17 mouse cellular contexts compared by ENCODE assay signal in the genomic region with DNA sequence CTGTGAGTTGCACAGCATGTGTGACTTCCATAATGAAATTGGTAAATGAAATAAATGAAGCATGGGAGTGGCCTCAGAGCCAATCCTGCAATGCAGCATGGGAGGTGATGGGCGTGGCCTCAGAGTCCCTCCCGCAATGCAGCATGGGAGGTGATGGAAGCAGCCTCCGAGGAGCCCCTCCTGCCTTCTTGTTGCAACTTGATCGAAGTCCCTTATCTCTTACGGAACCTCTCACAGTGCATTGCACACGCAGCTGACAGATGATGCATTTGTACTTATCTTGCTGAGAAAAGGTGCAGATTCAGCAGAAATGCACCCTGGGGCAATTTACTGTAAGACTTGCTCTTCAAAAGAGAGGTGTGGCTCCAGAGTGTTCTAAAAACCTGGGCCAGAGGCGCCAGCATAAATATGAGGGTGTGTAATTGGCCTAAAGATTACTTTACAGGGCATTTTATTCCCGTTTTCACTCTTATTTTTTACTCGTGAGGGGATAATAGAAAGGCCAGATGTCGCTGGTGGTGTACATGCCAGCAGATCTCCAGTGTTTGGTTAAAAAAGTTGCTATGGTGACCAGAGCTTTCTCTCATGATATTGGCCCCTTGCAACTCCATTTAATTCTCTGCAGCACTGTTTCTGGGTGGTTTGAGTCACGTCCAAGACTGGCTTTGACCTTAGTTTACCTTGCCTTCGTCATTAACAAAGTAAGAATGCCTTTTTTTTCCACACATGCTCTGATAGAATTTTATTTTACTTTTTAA. TPM values are rescaled to one million over a fixed set of nuclear protein-coding genes. Genes with fewer than 3 reads are reported as not detected.
DNase-seq lines count a peak whose midpoint lies in the region; ATAC-seq and TF ChIP-seq lines count a peak whose summit lies in the region.
"Had no signal": no experiment of that assay in that cellular context is flagged by ENCODE, and none has a peak within 500 bp of the region (broad histone marks: within the 10 kb centered on the region; RNA-seq: fewer than 3 reads in every experiment).

No protein-coding gene starts in this region.

- H3K27me3 ChIP-seq in heart, embryonic 11.5 days (ENCODE audit: control insufficient read depth, insufficient read depth, low read length) = no peaks in the 10 kb centered on the region
- no peaks in the 10 kb centered on the region for H3K27me3 ChIP-seq in liver, embryonic 13.5 days
- H3K27me3 ChIP-seq: lung, embryonic 15.5 days; midbrain, embryonic 13.5 days; neural tube, embryonic 12.5 days; Patski had no signal

- no peak for TF ChIP-seq CTCF in left cerebral cortex, adult 2 months (IDR thresholded peaks at IDR 0.05)

- intact Hi-C loops in left cerebral cortex, adult 2 months (cut with DNase I) = no loop called here

- H3K4me2 ChIP-seq in heart, embryonic 11.5 days = no peak overlapping the region
- H3K4me2 ChIP-seq in liver, embryonic 13.5 days = peak overlapping the region; percentile 21; the same call in 1 of the 2 replicates
- H3K4me2 ChIP-seq: lung, embryonic 15.5 days; midbrain, embryonic 13.5 days; neural tube, embryonic 12.5 days had no signal

- no peaks in the 10 kb centered on the region for H3K36me3 ChIP-seq in heart, embryonic 11.5 days (ENCODE audit: control insufficient read depth, insufficient read depth, low read length)
- no peaks in the 10 kb centered on the region for H3K36me3 ChIP-seq in ES-E14 (ENCODE audit: control insufficient read depth, insufficient read depth, low read length, poor library complexity, severe bottlenecking)
- H3K36me3 ChIP-seq in liver, embryonic 13.5 days = no peaks in the 10 kb centered on the region

- no peaks in the 10 kb centered on the region for H3K4me1 ChIP-seq in heart, embryonic 11.5 days (ENCODE audit: control insufficient read depth, insufficient read depth, low read length)
- H3K4me1 ChIP-seq in ES-E14 (ENCODE audit: control insufficient read depth in 2 of 2, insufficient read depth in 2 of 2, low read length in 2 of 2, poor library complexity in 1 of 2) = peaks cover 0 to 3% of the 10 kb centered on the region in 2 experiments; a peak in 1 of 4 replicates
- H3K4me1 ChIP-seq in liver, embryonic 13.5 days (replicated peaks) = peaks cover 36% of the 10 kb centered on the region
- H3K4me1 ChIP-seq: neural tube, embryonic 12.5 days had no signal

- no peaks in the 10 kb centered on the region for H3K9me3 ChIP-seq in heart, embryonic 11.5 days (replicated peaks; ENCODE audit: control insufficient read depth, low read length)
- H3K9me3 ChIP-seq in ES-E14 (ENCODE audit: control insufficient read depth, insufficient read depth, low read depth, low read length) = no peaks in the 10 kb centered on the region
- no peaks in the 10 kb centered on the region for H3K9me3 ChIP-seq in liver, embryonic 13.5 days (replicated peaks)
- H3K9me3 ChIP-seq: lung, embryonic 15.5 days; midbrain, embryonic 13.5 days; neural tube, embryonic 12.5 days had no signal

- no peak overlapping the region for H3K9ac ChIP-seq in heart, embryonic 11.5 days (ENCODE audit: low read depth, low read length)
- H3K9ac ChIP-seq in ES-E14 (ENCODE audit: insufficient read depth, low read depth, low read length, poor library complexity, severe bottlenecking) = no peak overlapping the region
- H3K9ac ChIP-seq in liver, embryonic 13.5 days = no peak overlapping the region
- H3K9ac ChIP-seq: lung, embryonic 15.5 days; midbrain, embryonic 13.5 days; neural tube, embryonic 12.5 days had no signal

- H3K4me3 ChIP-seq in heart, embryonic 11.5 days (ENCODE audit: low read depth, low read length) = no peak overlapping the region
- no peak overlapping the region for H3K4me3 ChIP-seq in ES-E14 (ENCODE audit: insufficient read depth in 1 of 2, low read depth in 1 of 2, low read length in 2 of 2, poor library complexity in 1 of 2, severe bottlenecking in 1 of 2)
- no peak overlapping the region for H3K4me3 ChIP-seq in liver, embryonic 13.5 days (replicated peaks)
- H3K4me3 ChIP-seq in left cerebral cortex, adult 2 months = no peak overlapping the region
- H3K4me3 ChIP-seq: lung, embryonic 15.5 days; midbrain, embryonic 13.5 days; neural tube, embryonic 12.5 days had no signal

- in situ Hi-C loops in ES-E14 (cut with MboI; ENCODE audit: low sequenced_read_pairs in 2 of 2, unreplicated experiment in 2 of 2) = no loop called here

- peak; percentile 21 for DNase-seq in heart, adult 8-10 months (ENCODE audit: low spot score)
- DNase-seq in ES-E14 (ENCODE audit: low read depth, low spot score) = no peak
- peak; percentile 41 for DNase-seq in c-Kit-positive CD71-positive TER-119-negative erythroid progenitor cells, embryonic 14.5 days (ENCODE audit: low read depth)
- DNase-seq in liver, embryonic 13.5 days = peak; percentile 67
- DNase-seq in left cerebral cortex, adult 2 months (ENCODE audit: extremely low spot score in 1 of 2, low spot score in 2 of 2) = no peak
- no peak for DNase-seq in thymus, adult 18-20 months
- DNase-seq: right cerebral cortex, adult 18-20 months; thymus, postnatal 36 days had no signal

- ATAC-seq in heart, embryonic 11.5 days (replicated peaks; ENCODE audit: insufficient number of reproducible peaks, low FRiP score, low TSS enrichment) = no peak
- peak; percentile 84 for ATAC-seq in liver, embryonic 13.5 days (ENCODE audit: low read depth)
- no peak for ATAC-seq in inflammation-experienced regulatory T-cells, adult 6 months
- ATAC-seq: intestine, postnatal 0 days; midbrain, embryonic 13.5 days; Patski had no signal

- no peak overlapping the region for H3K27ac ChIP-seq in heart, embryonic 11.5 days (ENCODE audit: low read depth, low read length)
- no peak overlapping the region for H3K27ac ChIP-seq in ES-E14 (ENCODE audit: insufficient read depth, low read depth, low read length, poor library complexity, severe bottlenecking)
- peak overlapping the region; percentile 75 for H3K27ac ChIP-seq in liver, embryonic 13.5 days
- no peak overlapping the region for H3K27ac ChIP-seq in left cerebral cortex, adult 2 months
- H3K27ac ChIP-seq: lung, embryonic 15.5 days; midbrain, embryonic 13.5 days; neural tube, embryonic 12.5 days had no signal

- WGBS in heart, embryonic 11.5 days (ENCODE audit: insufficient replicate concordance) = 70% methylated on average over 12 of the region's 12 CpGs
- WGBS in liver, embryonic 13.5 days (ENCODE audit: insufficient replicate concordance) = 52% methylated on average over 12 of the region's 12 CpGs

TF ChIP-seq in ES-E14, 5 proteins besides CTCF, POLR2A, EP300 and RAD21:
- TF ChIP-seq MAFK (IDR thresholded peaks at IDR 0.05; ENCODE audit: insufficient read depth, low read depth, low read length) (peak; percentile 63), HCFC1 (IDR thresholded peaks at IDR 0.05; ENCODE audit: borderline replicate concordance, insufficient read depth, low read length) (no peak)
TF ChIP-seq in ES-E14: peak in this region for 1.

RNA-seq across cellular contexts. Expression of a gene that starts 35.4 kb away (rescaled TPM):
- total RNA-seq in heart, adult 8-10 months (2022) = under 1 TPM in 1 of 4 experiments, not detected in 3; 0.44 TPM
- polyA plus RNA-seq in heart, embryonic 11.5 days (2014; fragmentation: Nextera tagmentation; extraction: Ambion mirVana) = 0.13 and 0.17 TPM in 2 replicates
- 0.11 TPM in 1 of 2 replicates, not detected in the other for total RNA-seq in ES-E14 (2012; rRNA removed)
- 0.12 TPM in 1 of 2 replicates, not detected in the other for polyA plus RNA-seq in liver, embryonic 13.5 days (2015; fragmentation: Nextera tagmentation; extraction: Ambion mirVana)
- polyA plus RNA-seq in inflammation-experienced regulatory T-cells, adult 6 months (2017; shearing (Covaris generic)) = under 1 TPM in 2 of 3 experiments, not detected in 1; 0.20 to 0.80 TPM
- total RNA-seq in left cerebral cortex, adult 2 months (2021) = not detected
- total RNA-seq: adrenal gland, adult 18-20 months; layer of hippocampus, adult 18-20 months had no signal
- polyA plus RNA-seq: Patski had no signal

Comparison
In these comparisons a context has a peak if more than half of its experiments do, and no peak if none do; other contexts are left out.
1. DNase-seq: peak in heart, adult 8-10 months (single experiment), c-Kit-positive CD71-positive TER-119-negative erythroid progenitor cells, embryonic 14.5 days (single experiment) and liver, embryonic 13.5 days (single experiment); none in ES-E14 (single experiment), left cerebral cortex, adult 2 months (0 of 2) and thymus, adult 18-20 months (0 of 2).